Mouse (Mus musculus): ENCODE measurements around the gene Orai2. TPM values are rescaled to one million over a fixed set of nuclear protein-coding genes. Genes with fewer than 3 reads are reported as not detected.
A peak's percentile ranks its signal among the peaks of the same experiment; 100 is the strongest.

Orai2 gene
- total and polyA plus RNA-seq, 3 experiments: 33.6 to 35.7 TPM; not detected in 1

DNA sequence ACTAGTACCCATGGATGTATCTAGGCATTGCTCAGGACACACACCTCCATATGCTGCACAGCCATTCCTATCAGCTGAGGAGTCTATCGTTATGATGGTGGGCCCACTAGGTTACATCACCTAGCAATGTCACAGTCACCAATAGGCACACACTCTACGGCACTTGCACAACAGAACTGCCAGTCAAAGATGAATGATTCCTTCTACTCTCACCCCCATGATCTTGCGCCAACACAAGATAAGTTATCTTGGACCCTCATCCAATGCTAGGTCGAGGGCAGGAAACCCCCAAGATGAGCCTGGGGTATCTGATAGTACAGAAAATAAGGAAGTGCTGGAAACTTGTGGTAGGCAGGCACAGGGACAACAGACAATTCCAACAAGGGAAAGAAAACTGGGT, 12.3 kb upstream of the Orai2 start (continued):
- TF ChIP-seq MYC (IDR thresholded peaks at IDR 0.05; ENCODE audit: low read depth, low read length) (no peak), CTCF (IDR thresholded peaks at IDR 0.05 in 2 of 3, conservative IDR thresholded peaks at IDR 0.05 in 1 of 3; ENCODE audit: control insufficient read depth in 1 of 3, insufficient read depth in 1 of 3, low read depth in 2 of 3, low read length in 3 of 3, poor library complexity in 1 of 3, severe bottlenecking in 1 of 3) (no peak), ZC3H11A (IDR thresholded peaks at IDR 0.05; ENCODE audit: low read depth, low read length) (no peak), BHLHE40 (IDR thresholded peaks at IDR 0.05; ENCODE audit: borderline replicate concordance, low read depth, low read length) (0 out of 2 replicates have a peak, but pooled peaks have one; percentile 43), TBP (IDR thresholded peaks at IDR 0.05; ENCODE audit: low read depth, low read length) (no peak), USF2 (IDR thresholded peaks at IDR 0.05; ENCODE audit: borderline replicate concordance in 1 of 2, insufficient read depth in 1 of 2, low read depth in 1 of 2, low read length in 2 of 2) (no peak), USF1 (IDR thresholded peaks at IDR 0.05; ENCODE audit: low read depth, low read length) (no peak), ETS1 (IDR thresholded peaks at IDR 0.05; ENCODE audit: low read depth, low read length) (peak; percentile 89), GATA1 (IDR thresholded peaks at IDR 0.05; ENCODE audit: low read depth, low read length) (peak; percentile 96), MXI1 (IDR thresholded peaks at IDR 0.05; ENCODE audit: low read depth, low read length) (no peak), HCFC1 (IDR thresholded peaks at IDR 0.05; ENCODE audit: low read depth, low read length) (no peak), MAFK (IDR thresholded peaks at IDR 0.05; ENCODE audit: borderline replicate concordance, low read depth, low read length) (no peak), E2F4 (IDR thresholded peaks at IDR 0.05; ENCODE audit: borderline replicate concordance, low read depth, low read length) (no peak), MAZ (IDR thresholded peaks at IDR 0.05; ENCODE audit: low read depth, low read length) (peak; percentile 51; the same call in 1 of the 2 replicates), NELFE (IDR thresholded peaks at IDR 0.05; ENCODE audit: low read depth, low read length) (no peak), GABPA (IDR thresholded peaks at IDR 0.05; ENCODE audit: low read depth, low read length) (no peak), CHD1 (IDR thresholded peaks at IDR 0.05; ENCODE audit: low read depth, low read length) (no peak)

- DNase-seq (ENCODE audit: low read depth, low spot score): no peak
- peak; percentile 8; the same call in 1 of the 2 replicates for TF ChIP-seq USF1 (IDR thresholded peaks at IDR 0.05; ENCODE audit: low read depth, low read length)
- TF ChIP-seq KAT2A (conservative IDR thresholded peaks at IDR 0.05; ENCODE audit: low read depth, low read length): no peak
- Histone ChIP-seq H3K4me3 (ENCODE audit: control insufficient read depth in 1 of 2, insufficient read depth in 1 of 2, low read depth in 2 of 2, low read length in 2 of 2) (no peak overlapping the region), H3K27ac (ENCODE audit: control insufficient read depth, low read depth, low read length) (peak overlapping the region; percentile 91), H3K9me3 (replicated peaks; ENCODE audit: insufficient read depth, low read length) (no peaks in the 10 kb centered on the region), H3K27me3 (ENCODE audit: control insufficient read depth in 1 of 2, insufficient read depth in 2 of 2, low read length in 2 of 2) (no peaks in the 10 kb centered on the region), H3K4me1 (ENCODE audit: control insufficient read depth in 1 of 2, insufficient read depth in 2 of 2, low read length in 2 of 2) (peaks cover 11 to 28% of the 10 kb centered on the region in 2 experiments), H3K9ac (ENCODE audit: control insufficient read depth, low read depth, low read length, poor library complexity, severe bottlenecking) (peak overlapping the region; percentile 8; the same call in 1 of the 2 replicates), H3K36me3 (ENCODE audit: control insufficient read depth in 1 of 2, insufficient read depth in 2 of 2, low read length in 2 of 2) (peaks cover 4 to 20% of the 10 kb centered on the region in 2 experiments; a peak in 3 of 4 replicates), H3K79me2 (ENCODE audit: control insufficient read depth, insufficient read depth, low read length, poor library complexity) (no peaks in the 10 kb centered on the region)
Measured at GRCm38 (mm10) chr5:136182049-136182448, 11.5 kb upstream of the Orai2 start.

GRCm38 (mm10) chr5:136181197-136181596, 10.7 kb upstream of the Orai2 start:
- Histone ChIP-seq H3K4me3 (ENCODE audit: control insufficient read depth in 1 of 2, insufficient read depth in 1 of 2, low read depth in 2 of 2, low read length in 2 of 2) (no peak overlapping the region), H3K79me2 (ENCODE audit: control insufficient read depth, insufficient read depth, low read length, poor library complexity) (no peaks in the 10 kb centered on the region), H3K36me3 (ENCODE audit: control insufficient read depth in 1 of 2, insufficient read depth in 2 of 2, low read length in 2 of 2) (peaks cover 2 to 20% of the 10 kb centered on the region in 2 experiments; a peak in 3 of 4 replicates), H3K9me3 (replicated peaks; ENCODE audit: insufficient read depth, low read length) (no peaks in the 10 kb centered on the region), H3K4me1 (ENCODE audit: control insufficient read depth in 1 of 2, insufficient read depth in 2 of 2, low read length in 2 of 2) (peaks cover 11 to 28% of the 10 kb centered on the region in 2 experiments), H3K27me3 (ENCODE audit: control insufficient read depth in 1 of 2, insufficient read depth in 2 of 2, low read length in 2 of 2) (no peaks in the 10 kb centered on the region), H3K27ac (ENCODE audit: control insufficient read depth, low read depth, low read length) (no peak overlapping the region), H3K9ac (ENCODE audit: control insufficient read depth, low read depth, low read length, poor library complexity, severe bottlenecking) (no peak overlapping the region)
- TF ChIP-seq MAZ (IDR thresholded peaks at IDR 0.05; ENCODE audit: low read depth, low read length): no peak
- no peak for TF ChIP-seq ZC3H11A (IDR thresholded peaks at IDR 0.05; ENCODE audit: low read depth, low read length)
- no peak for TF ChIP-seq GATA1 (IDR thresholded peaks at IDR 0.05; ENCODE audit: low read depth, low read length)
- TF ChIP-seq ZMIZ1 (IDR thresholded peaks at IDR 0.05; ENCODE audit: low read depth, low read length): no peak
- no peak for TF ChIP-seq CHD1 (IDR thresholded peaks at IDR 0.05; ENCODE audit: low read depth, low read length)
- no peak for TF ChIP-seq ZKSCAN1 (IDR thresholded peaks at IDR 0.05; ENCODE audit: low read depth, low read length)
- TF ChIP-seq MYB (IDR thresholded peaks at IDR 0.05; ENCODE audit: low read depth, low read length): no peak
- TF ChIP-seq TCF12 (IDR thresholded peaks at IDR 0.05; ENCODE audit: low read depth, low read length): no peak
- no peak for DNase-seq (ENCODE audit: low read depth, low spot score)

Measured in MEL (cell line).